Mouse (Mus musculus): ENCODE results near the gene Car4. TPM values are rescaled to one million over a fixed set of nuclear protein-coding genes. Genes with fewer than 3 reads are reported as not detected.

The Car4 gene
- polyA plus RNA-seq (2015; fragmentation: Nextera tagmentation; extraction: Ambion mirVana), result 0.11 TPM in 1 of 2 replicates, not detected in the other

GRCm38 (mm10) chr11:84957591-84958270 lies at the start of gene Car4:
Gene Car4, plus strand, starts transcription at chr11:84957786.

GRCm38 (mm10) chr11:84916053-84916702 lies 41.4 kb upstream of the Car4 start, which contains the start of gene Znhit3:
Gene Znhit3, minus strand, starts transcription at chr11:84916366.

Other genes starting within 250 kb of the Car4 start
- gene Mrm1, start 138.3 kb upstream of the Car4 start, polyA plus RNA-seq (2015; fragmentation: Nextera tagmentation; extraction: Ambion mirVana), result 20.6 and 22.2 TPM in 2 replicates
- 191 and 196 TPM in 2 replicates for gene Dhrs11, start 128.8 kb upstream of the Car4 start, polyA plus RNA-seq (2015; fragmentation: Nextera tagmentation; extraction: Ambion mirVana)
- gene Ggnbp2, start 87.0 kb upstream of the Car4 start, polyA plus RNA-seq (2015; fragmentation: Nextera tagmentation; extraction: Ambion mirVana), result 72.3 and 75.3 TPM in 2 replicates
- 4.2 and 4.5 TPM in 2 replicates for gene Myo19, start 77.6 kb upstream of the Car4 start, polyA plus RNA-seq (2015; fragmentation: Nextera tagmentation; extraction: Ambion mirVana)
- gene Pigw, start 77.5 kb upstream of the Car4 start, polyA plus RNA-seq (2015; fragmentation: Nextera tagmentation; extraction: Ambion mirVana), result 1.9 and 2.6 TPM in 2 replicates
- gene Znhit3, start 41.4 kb upstream of the Car4 start, polyA plus RNA-seq (2015; fragmentation: Nextera tagmentation; extraction: Ambion mirVana), result 44.5 and 48.0 TPM in 2 replicates
- 14.1 and 14.7 TPM in 2 replicates for gene Usp32, start 182.4 kb downstream of the Car4 start, polyA plus RNA-seq (2015; fragmentation: Nextera tagmentation; extraction: Ambion mirVana)
- 0.92 and 0.94 TPM in 2 replicates for gene 1700125H20Rik, start 212.6 kb downstream of the Car4 start, polyA plus RNA-seq (2015; fragmentation: Nextera tagmentation; extraction: Ambion mirVana)

Data from spleen, postnatal 0 days (tissue).